9 mouse cellular contexts compared by ENCODE assay signal in genomic region chr10:59974191-59974664, GRCm38 (mm10). TPM values are rescaled to one million over a fixed set of nuclear protein-coding genes. Genes with fewer than 3 reads are reported as not detected.
DNase-seq lines count a peak whose midpoint lies in the region; ATAC-seq and TF ChIP-seq lines count a peak whose summit lies in the region.
"Had no signal": no experiment of that assay in that cellular context is flagged by ENCODE, and none has a peak within 500 bp of the region (broad histone marks: within the 10 kb centered on the region; RNA-seq: fewer than 3 reads in every experiment).

No protein-coding gene starts in this region.

- peak; percentile 100 for TF ChIP-seq EP300 in lung, postnatal 0 days (IDR thresholded peaks at IDR 0.05)

- H3K4me3 ChIP-seq in heart, embryonic 12.5 days: no peak overlapping the region
- no peak overlapping the region for H3K4me3 ChIP-seq in lung, postnatal 0 days (ENCODE audit: low read depth, low read length)
- H3K4me3 ChIP-seq: myocyte had no signal

- 17% methylated on average over 6 of the region's 6 CpGs for WGBS in heart, embryonic 12.5 days
- WGBS in lung, postnatal 0 days: 14% methylated on average over 6 of the region's 6 CpGs

- H3K27ac ChIP-seq in heart, embryonic 12.5 days (ENCODE audit: poor library complexity, severe bottlenecking): peak overlapping the region; percentile 66; the same call in 1 of the 2 replicates
- H3K27ac ChIP-seq in lung, postnatal 0 days (ENCODE audit: low read length): peak overlapping the region; percentile 91

- peak; percentile 75 for ATAC-seq in heart, embryonic 12.5 days (ENCODE audit: insufficient number of reproducible peaks, low FRiP score)
- peak; percentile 65 for ATAC-seq in lung, postnatal 0 days

- H3K27me3 ChIP-seq in heart, embryonic 12.5 days (replicated peaks): 0 out of 2 replicates have a peak, but pooled peaks cover 3% of the 10 kb centered on the region
- H3K27me3 ChIP-seq in lung, postnatal 0 days (replicated peaks; ENCODE audit: insufficient read depth, low read length): no peaks in the 10 kb centered on the region

- TF ChIP-seq CTCF in lung, postnatal 0 days (IDR thresholded peaks at IDR 0.05): no peak

- DNase-seq in right cerebral cortex, postnatal 36 days (ENCODE audit: low spot score in 2 of 2): peak; percentile 62 to 75
- DNase-seq in right cerebral cortex, postnatal 10 days (ENCODE audit: low spot score in 2 of 2): no peak
- peak; percentile 73 for DNase-seq in embryo, embryonic 10.5 days (ENCODE audit: low spot score)
- DNase-seq in kidney, adult 8-10 months: peak; percentile 79 to 80
- DNase-seq in lung, postnatal 0 days (ENCODE audit: low spot score): peak; percentile 94
- DNase-seq in ovary, postnatal 36 days (ENCODE audit: low spot score): peak; percentile 68
- no peak for DNase-seq in frontal cortex, postnatal 10 days (ENCODE audit: low spot score in 2 of 2)

- no peaks in the 10 kb centered on the region for H3K36me3 ChIP-seq in heart, embryonic 12.5 days
- no peaks in the 10 kb centered on the region for H3K36me3 ChIP-seq in lung, postnatal 0 days (ENCODE audit: insufficient read depth, low read length)

- H3K9ac ChIP-seq in heart, embryonic 12.5 days: peak overlapping the region; percentile 5; the same call in 1 of the 2 replicates
- H3K9ac ChIP-seq in lung, postnatal 0 days (replicated peaks; ENCODE audit: low read depth): no peak overlapping the region

- H3K9me3 ChIP-seq in heart, embryonic 12.5 days (replicated peaks): no peaks in the 10 kb centered on the region
- H3K9me3 ChIP-seq in lung, postnatal 0 days (ENCODE audit: low read length): no peaks in the 10 kb centered on the region

- H3K4me1 ChIP-seq in heart, embryonic 12.5 days (replicated peaks): peaks cover 62% of the 10 kb centered on the region
- H3K4me1 ChIP-seq in lung, postnatal 0 days (ENCODE audit: insufficient read depth, low read depth, low read length): peaks cover 42% of the 10 kb centered on the region

- no peak overlapping the region for H3K4me2 ChIP-seq in heart, embryonic 12.5 days
- peak overlapping the region; percentile 8; the same call in 1 of the 2 replicates for H3K4me2 ChIP-seq in lung, postnatal 0 days (replicated peaks; ENCODE audit: low read depth, low read length)

RNA-seq across cellular contexts. Expression of gene Ddit4, which starts 22.6 kb away (rescaled TPM):
- 23.9 and 25.7 TPM in 2 replicates for polyA plus RNA-seq in heart, embryonic 12.5 days (2016; fragmentation: Nextera tagmentation; extraction: Ambion mirVana)
- 21.2 and 28.1 TPM in 2 replicates for polyA plus RNA-seq in lung, postnatal 0 days (2015; fragmentation: Nextera tagmentation; extraction: Ambion mirVana)

RNA-seq across cellular contexts. Expression of gene Ascc1, which starts 28.4 kb away (rescaled TPM):
- 33.2 and 33.8 TPM in 2 replicates for polyA plus RNA-seq in heart, embryonic 12.5 days (2016; fragmentation: Nextera tagmentation; extraction: Ambion mirVana)
- polyA plus RNA-seq in lung, postnatal 0 days (2015; fragmentation: Nextera tagmentation; extraction: Ambion mirVana): 47.2 and 50.0 TPM in 2 replicates

RNA-seq across cellular contexts. Expression of gene Anapc16, which starts 28.7 kb away (rescaled TPM):
- 79.4 and 84.7 TPM in 2 replicates for polyA plus RNA-seq in heart, embryonic 12.5 days (2016; fragmentation: Nextera tagmentation; extraction: Ambion mirVana)
- 105 and 117 TPM in 2 replicates for polyA plus RNA-seq in lung, postnatal 0 days (2015; fragmentation: Nextera tagmentation; extraction: Ambion mirVana)

Comparison
In these comparisons a context has a peak if more than half of its experiments do, and no peak if none do; other contexts are left out.
1. DNase-seq: peak in right cerebral cortex, postnatal 36 days (2 of 2), embryo, embryonic 10.5 days (single experiment), kidney, adult 8-10 months (2 of 2), lung, postnatal 0 days (single experiment) and ovary, postnatal 36 days (single experiment); none in right cerebral cortex, postnatal 10 days (0 of 2) and frontal cortex, postnatal 10 days (0 of 2).